Mouse (Mus musculus) spleen, postnatal 0 days (tissue): ENCODE measurements around the gene Zfp948. TPM values are rescaled to one million over a fixed set of nuclear protein-coding genes. Genes with fewer than 3 reads are reported as not detected.

Experiments used
- polyA plus RNA-seq: library from polyadenylated mRNA; unstranded; fragments of >200 nt; fragmentation: Nextera tagmentation; extraction: Ambion mirVana; gene quantifications from 2 replicates; pipeline ENCODE4 v1.2.1, GENCODE M21; 2015

Zfp948 gene
- 6.8 and 7.4 TPM in 2 replicates for polyA plus RNA-seq

GRCm38 (mm10) chr17:21566728-21567349, at the start of gene Zfp948:
Zfp948 (plus strand) TSS chr17:21567008.

DNA sequence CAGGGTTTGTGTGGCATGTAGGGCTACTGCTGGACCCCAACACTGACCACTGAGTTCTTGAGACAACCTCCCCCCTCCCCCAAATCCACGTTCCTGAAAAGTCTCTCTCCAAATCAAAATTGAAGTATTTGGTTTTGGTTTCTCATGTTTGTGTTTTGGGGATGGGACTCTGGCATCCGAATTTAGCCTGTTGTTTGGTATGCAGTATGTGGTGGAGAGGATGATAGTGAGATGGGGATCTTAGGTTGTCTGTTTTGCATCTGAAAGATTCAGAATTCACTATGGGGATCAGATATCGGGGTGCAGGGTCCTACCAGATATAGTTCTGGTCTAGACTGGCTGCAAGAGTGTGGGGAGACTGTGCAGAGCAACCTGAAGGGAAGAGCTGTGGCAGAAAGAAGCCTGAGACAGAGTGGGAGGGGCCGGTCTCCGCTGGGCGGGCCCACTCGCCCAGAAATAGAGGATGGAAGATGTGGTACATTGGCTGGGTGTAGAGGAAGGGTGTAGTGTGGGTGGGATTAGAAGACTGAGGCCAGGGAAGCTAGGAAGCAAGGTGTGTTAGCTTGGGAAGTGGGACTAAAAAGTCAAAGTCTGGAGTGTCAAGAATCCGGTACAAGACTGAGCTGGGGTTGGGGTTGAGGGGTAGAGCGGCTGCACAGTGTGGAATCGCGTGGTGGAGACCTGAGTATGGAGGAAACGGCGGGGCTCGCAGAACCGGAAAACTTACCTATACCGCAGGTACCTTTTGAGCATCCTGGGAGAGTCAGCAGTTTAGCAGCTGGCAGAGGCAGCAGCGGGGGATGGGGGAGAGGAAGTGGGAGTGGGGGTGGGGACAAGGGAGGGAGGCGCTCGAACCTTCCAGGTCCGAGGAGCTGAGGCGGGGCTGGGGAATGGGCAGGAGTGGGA, 31.5 kb upstream of the Zfp948 start, which contains the start of gene Zfp52:
Gene Zfp52, plus strand, starts transcription at position 444 of the 906 bp plus-strand sequence.

Other genes with a start within 250 kb of the Zfp948 start
- 1.3 and 1.7 TPM in 2 replicates for gene Zfp677, start 183.3 kb upstream of the Zfp948 start, polyA plus RNA-seq
- gene Zfp54, start 143.8 kb upstream of the Zfp948 start, polyA plus RNA-seq, result 3.1 TPM in 2 replicates
- gene Zfp51, start 116.6 kb upstream of the Zfp948 start, polyA plus RNA-seq, result 6.7 and 7.2 TPM in 2 replicates
- gene Zfp53, start 78.0 kb upstream of the Zfp948 start, polyA plus RNA-seq, result 4.5 and 4.9 TPM in 2 replicates
- gene Zfp52, start 31.5 kb upstream of the Zfp948 start, polyA plus RNA-seq, result 2.4 and 3.5 TPM in 2 replicates
- 1.3 and 1.9 TPM in 2 replicates for gene Zfp983, start 83.6 kb downstream of the Zfp948 start, polyA plus RNA-seq
- gene Gm10226, start 124.9 kb downstream of the Zfp948 start, polyA plus RNA-seq, result 2.6 and 4.6 TPM in 2 replicates
- gene Zfp760, start 140.7 kb downstream of the Zfp948 start, polyA plus RNA-seq, result 4.3 and 4.7 TPM in 2 replicates
- 2.8 and 3.2 TPM in 2 replicates for gene Zfp229, start 163.8 kb downstream of the Zfp948 start, polyA plus RNA-seq